Mouse (Mus musculus) stomach, embryonic 14.5 days (tissue): ENCODE measurements around the gene Dip2b. TPM values are rescaled to one million over a fixed set of nuclear protein-coding genes. Genes with fewer than 3 reads are reported as not detected.

Experiments
- ATAC-seq: fragments of 200-750 bp; cut with Nextera tagmentation; 2 replicates; pipeline ENCODE4 v1.8.0; 2017; ENCODE audit warnings: low read depth, moderate TSS enrichment; ENCODE audit not compliant: insufficient number of reproducible peaks, insufficient read depth, low FRiP score
- H3K27ac ChIP-seq: fragments of 300-500 bp; sonication (generic); 2 replicates; pipeline ENCODE4 v1.5.1; 2014; ENCODE audit warnings: mild to moderate bottlenecking, low read length, moderate library complexity, mixed read lengths
- H3K27me3 ChIP-seq: fragments of 300-500 bp; sonication (generic); 2 replicates; pipeline ENCODE4 v1.6.1; 2014; ENCODE audit warnings: low read length, control low read depth, mixed read lengths; ENCODE audit not compliant: control insufficient read depth, insufficient read depth
- H3K36me3 ChIP-seq: fragments of 300-500 bp; sonication (generic); 2 replicates; pipeline ENCODE4 v1.6.1; 2014; ENCODE audit warnings: mild to moderate bottlenecking, control low read depth, low read length, moderate library complexity, mixed read lengths; ENCODE audit not compliant: control insufficient read depth, insufficient read depth
- H3K4me1 ChIP-seq: fragments of 300-500 bp; sonication (generic); 2 replicates; pipeline ENCODE4 v1.6.1; 2014; ENCODE audit warnings: low read length, control low read depth, mixed read lengths; ENCODE audit not compliant: control insufficient read depth, insufficient read depth
- H3K4me2 ChIP-seq: fragments of 300-500 bp; sonication (generic); replicated peaks from 2 replicates; pipeline ENCODE4 v1.6.1; 2014; ENCODE audit warnings: low read depth, low read length, control low read depth
- H3K4me3 ChIP-seq: fragments of 300-500 bp; sonication (generic); 2 replicates; pipeline ENCODE4 v1.5.1; 2014; ENCODE audit warnings: low read depth, low read length, control low read depth
- H3K9ac ChIP-seq: fragments of 300-500 bp; sonication (generic); replicated peaks from 2 replicates; pipeline ENCODE4 v1.6.1; 2014; ENCODE audit warnings: low read depth, mild to moderate bottlenecking, control low read depth, low read length, moderate library complexity, mixed read lengths
- H3K9me3 ChIP-seq: fragments of 300-500 bp; sonication (generic); 2 replicates; pipeline ENCODE4 v1.6.1; 2016; ENCODE audit warnings: low read depth, low read length, control low read depth; ENCODE audit not compliant: control insufficient read depth
- WGBS: fragments of 180-500 bp; shearing (Covaris S2); extraction: QIAGEN DNeasy Blood & Tissue Kit; methylation state at CpG from one replicate; pipeline ENCODE4 v1.1.7; 2014; 5-methylcytosine and 5-hydroxymethylcytosine counted together
- polyA plus RNA-seq: library from polyadenylated mRNA; unstranded; fragments of >200 nt; fragmentation: Nextera tagmentation; extraction: Ambion mirVana; gene quantifications from 2 replicates; pipeline ENCODE4 v1.2.1, GENCODE M21; 2014

Gene Dip2b
- polyA plus RNA-seq, 1 experiment from 2014 or later = 18.2 TPM

GRCm38 (mm10) chr15:100156095-100156707, 117.7 kb downstream of the Dip2b start:
- peaks cover 36% of the 10 kb centered on the region for H3K36me3 ChIP-seq
- no peaks in the 10 kb centered on the region for H3K27me3 ChIP-seq
- no peak overlapping the region for H3K9ac ChIP-seq
- H3K9me3 ChIP-seq = no peaks in the 10 kb centered on the region
- no peak overlapping the region for H3K4me3 ChIP-seq
- no peaks in the 10 kb centered on the region for H3K4me1 ChIP-seq
- no peak for ATAC-seq
- no peak overlapping the region for H3K4me2 ChIP-seq
- 88% methylated on average over 4 of the region's 4 CpGs for WGBS
- H3K27ac ChIP-seq = no peak overlapping the region

DNA sequence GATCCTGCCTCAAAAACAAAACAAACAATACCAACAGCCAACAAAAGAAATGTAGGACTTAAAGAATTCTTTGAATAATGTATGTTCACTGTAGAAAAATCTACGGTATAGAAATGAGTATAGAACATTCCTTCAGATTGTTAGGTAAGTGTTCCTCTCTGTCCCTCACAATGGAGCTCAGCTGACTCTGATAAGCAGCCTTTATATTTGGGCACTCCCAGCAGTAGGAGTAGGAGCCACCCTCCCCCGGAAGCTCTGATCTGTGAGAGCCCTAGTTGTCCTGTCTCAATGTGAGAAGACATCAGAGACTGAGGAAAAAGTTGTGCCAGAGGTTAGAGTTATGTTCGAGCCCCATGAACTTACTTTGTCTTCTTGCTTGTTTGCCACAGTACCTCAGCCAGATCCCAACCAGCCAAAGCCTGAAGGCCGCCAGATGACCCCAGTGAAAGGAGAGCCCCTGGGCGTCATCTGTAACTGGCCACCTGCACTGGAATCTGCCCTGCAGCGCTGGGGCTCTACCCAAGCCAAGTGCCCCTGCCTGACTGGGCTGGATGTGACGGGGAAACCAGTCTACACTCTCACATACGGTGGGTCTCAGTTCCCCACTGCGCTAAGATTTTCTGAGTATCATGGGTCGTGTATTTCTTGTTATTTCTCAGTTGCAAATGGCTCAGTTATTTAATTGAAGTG, 118.5 kb downstream of the Dip2b start:
- Histone ChIP-seq H3K4me1 (no peaks in the 10 kb centered on the region), H3K27me3 (no peaks in the 10 kb centered on the region), H3K9me3 (no peaks in the 10 kb centered on the region), H3K36me3 (peaks cover 40% of the 10 kb centered on the region), H3K27ac (no peak overlapping the region), H3K9ac (no peak overlapping the region), H3K4me3 (no peak overlapping the region), H3K4me2 (no peak overlapping the region)
- 86% methylated on average over 10 of the region's 10 CpGs for WGBS
- no peak for ATAC-seq

DNA sequence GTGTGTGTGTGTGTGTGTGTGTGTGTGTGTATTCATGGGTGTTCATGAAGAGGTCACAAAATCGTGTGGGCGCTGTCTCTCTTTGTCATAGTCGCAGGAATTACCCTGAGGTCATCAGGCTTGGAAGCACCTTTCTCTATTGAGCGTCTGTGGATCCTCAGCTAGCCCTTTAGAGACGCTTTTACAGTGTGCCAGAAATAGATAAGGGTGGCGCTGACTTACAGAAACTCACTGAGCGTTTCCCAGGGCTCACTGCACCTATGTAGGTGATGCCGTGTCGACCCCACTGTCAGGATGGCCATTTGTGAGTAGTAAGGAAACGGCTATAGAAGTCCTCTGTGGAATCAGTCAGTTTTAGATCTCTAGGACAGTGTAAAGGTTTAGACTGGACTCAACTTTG, 120.5 kb downstream of the Dip2b start:
- Histone ChIP-seq H3K4me1 (no peaks in the 10 kb centered on the region), H3K4me2 (no peak overlapping the region), H3K9me3 (no peaks in the 10 kb centered on the region), H3K4me3 (no peak overlapping the region), H3K27ac (no peak overlapping the region), H3K27me3 (no peaks in the 10 kb centered on the region), H3K36me3 (peaks cover 43% of the 10 kb centered on the region), H3K9ac (no peak overlapping the region)
- ATAC-seq = no peak
- WGBS = 88% methylated on average over 10 of the region's 10 CpGs

- Histone ChIP-seq H3K27me3 (no peaks in the 10 kb centered on the region), H3K9ac (no peak overlapping the region), H3K4me3 (no peak overlapping the region), H3K4me2 (no peak overlapping the region), H3K9me3 (no peaks in the 10 kb centered on the region), H3K27ac (no peak overlapping the region), H3K36me3 (peaks cover 35% of the 10 kb centered on the region), H3K4me1 (no peaks in the 10 kb centered on the region)
- 86% methylated on average over 6 of the region's 6 CpGs for WGBS
- no peak for ATAC-seq
Measured at GRCm38 (mm10) chr15:100161747-100162280, 123.3 kb downstream of the Dip2b start.

- no peaks in the 10 kb centered on the region for H3K4me1 ChIP-seq
- no peaks in the 10 kb centered on the region for H3K9me3 ChIP-seq
- no peaks in the 10 kb centered on the region for H3K27me3 ChIP-seq
- WGBS = 76% methylated on average over 3 of the region's 3 CpGs
- no peak overlapping the region for H3K27ac ChIP-seq
- H3K9ac ChIP-seq = no peak overlapping the region
- peaks cover 23% of the 10 kb centered on the region for H3K36me3 ChIP-seq
- H3K4me2 ChIP-seq = no peak overlapping the region
- no peak for ATAC-seq
- H3K4me3 ChIP-seq = no peak overlapping the region
Measured at GRCm38 (mm10) chr15:100163381-100164051, 125.1 kb downstream of the Dip2b start.

- no peak overlapping the region for H3K4me2 ChIP-seq
- H3K9me3 ChIP-seq = no peaks in the 10 kb centered on the region
- WGBS = 82% methylated on average over 3 of the region's 3 CpGs
- no peak overlapping the region for H3K9ac ChIP-seq
- H3K36me3 ChIP-seq = peaks cover 40% of the 10 kb centered on the region
- ATAC-seq = no peak
- H3K27me3 ChIP-seq = no peaks in the 10 kb centered on the region
- no peak overlapping the region for H3K4me3 ChIP-seq
- no peak overlapping the region for H3K27ac ChIP-seq
- H3K4me1 ChIP-seq = no peaks in the 10 kb centered on the region
Measured at GRCm38 (mm10) chr15:100166464-100166863, 128.0 kb downstream of the Dip2b start.

DNA sequence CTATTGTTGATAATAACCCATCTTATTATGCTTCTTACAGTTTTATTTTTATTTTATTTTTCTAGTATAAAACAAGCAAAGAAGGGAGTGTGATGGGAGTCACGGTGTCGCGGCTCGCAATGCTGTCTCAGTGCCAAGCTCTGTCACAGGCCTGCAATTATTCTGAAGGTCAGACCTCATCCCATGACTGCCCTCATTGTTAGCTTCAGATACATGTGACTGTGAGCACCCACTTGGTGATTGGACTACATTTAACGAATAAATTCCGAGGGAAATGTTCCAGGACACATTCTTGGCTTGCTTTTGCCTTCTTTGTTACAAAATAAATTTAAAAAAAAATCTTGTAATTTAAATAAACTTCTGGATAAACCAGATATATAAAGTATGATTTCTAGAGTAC, 129.3 kb downstream of the Dip2b start:
- Histone ChIP-seq H3K9me3 (no peaks in the 10 kb centered on the region), H3K27ac (no peak overlapping the region), H3K36me3 (peaks cover 39% of the 10 kb centered on the region), H3K4me1 (no peaks in the 10 kb centered on the region), H3K4me2 (no peak overlapping the region), H3K27me3 (no peaks in the 10 kb centered on the region), H3K4me3 (no peak overlapping the region), H3K9ac (no peak overlapping the region)
- 82% methylated on average over 6 of the region's 6 CpGs for WGBS
- ATAC-seq = no peak

- 86% methylated on average over 8 of the region's 8 CpGs for WGBS
- H3K36me3 ChIP-seq = peaks cover 42% of the 10 kb centered on the region
- no peak overlapping the region for H3K9ac ChIP-seq
- H3K4me1 ChIP-seq = no peaks in the 10 kb centered on the region
- no peaks in the 10 kb centered on the region for H3K27me3 ChIP-seq
- peak overlapping the region; percentile 27; the same call in 1 of the 2 replicates for H3K27ac ChIP-seq
- ATAC-seq = no peak
- H3K4me3 ChIP-seq = no peak overlapping the region
- no peak overlapping the region for H3K4me2 ChIP-seq
- H3K9me3 ChIP-seq = no peaks in the 10 kb centered on the region
Measured at GRCm38 (mm10) chr15:100168191-100168606, 129.7 kb downstream of the Dip2b start.
